Mouse (Mus musculus) gastrocnemius, adult 2 months (tissue): ENCODE measurements around the gene Mef2b. TPM values are rescaled to one million over a fixed set of nuclear protein-coding genes. Genes with fewer than 3 reads are reported as not detected.

Experiments used
- DNase-seq: peaks from one replicate; pipeline ENCODE4 v3.0.0; 2022
- H3K27ac ChIP-seq: fragments of 200-600 bp; 2 replicates; pipeline ENCODE4 v1.8.1; 2022; ENCODE audit warnings: mild to moderate bottlenecking
- H3K4me3 ChIP-seq: fragments of 200-600 bp; 2 replicates; pipeline ENCODE4 v1.8.1; 2022; ENCODE audit warnings: mild to moderate bottlenecking, moderate library complexity
- CTCF ChIP-seq: fragments of 200-600 bp; IDR thresholded peaks from 2 replicates; pipeline ENCODE4 v1.8.1; 2022; ENCODE audit warnings: antibody characterized with exemption, mild to moderate bottlenecking, moderate library complexity
- intact Hi-C: fragments of 180-260 bp; cut with DNase I; formaldehyde crosslinking; loops from one replicate; pipeline ENCODE4 v1.15.1; 2025
- long read RNA-seq, 2 experiments: library from polyadenylated mRNA; stranded (forward); transcript quantifications; one replicate each; pipeline ENCODE4 v2.0.0; 2021
- total RNA-seq, 2 experiments: library from RNA; stranded (reverse); gene quantifications; 2 replicates each; pipeline ENCODE4 v1.2.3; 2021

Mef2b gene
- total RNA-seq: under 1 TPM; 0.31 to 0.56 TPM
- long read RNA-seq, experiment 1, partial matches to known transcripts: 0 of 1 reads
- long read RNA-seq, experiment 1, other reads (novel, unspliced or antisense): 1 of 1 reads
- long read RNA-seq, experiment 2, partial matches to known transcripts: 0 of 3 reads
- long read RNA-seq, experiment 2, other reads (novel, unspliced or antisense): 3 of 3 reads

GRCm38 (mm10) chr8:70139026-70139857 is at the start of gene Mef2b, which contains the start of the genes Rfxank and Borcs8:
Gene Mef2b, plus strand, starts transcription at chr8:70139711.
Gene Rfxank, minus strand, starts transcription at chr8:70139154.
Gene Borcs8, plus strand, starts transcription at chr8:70139499.
- peak; percentile 100 for DNase-seq
- intact Hi-C loops: loop anchor here (2.0 kb wide), 1 partner anchor 34 kb away; the partner anchor contains the start of gene Tmem161a

GRCm38 (mm10) chr8:70092786-70093185 is 46.7 kb upstream of the Mef2b start:
- intact Hi-C loops: no loop called here
- H3K27ac ChIP-seq: no peak overlapping the region
- TF ChIP-seq CTCF: no peak
- DNase-seq: no peak
- no peak overlapping the region for H3K4me3 ChIP-seq

More at GRCm38 (mm10) chr8:70139026-70139857, at the start of gene Mef2b, which contains the start of the genes Rfxank and Borcs8:
- no peak for TF ChIP-seq CTCF
- Histone ChIP-seq H3K4me3 (peak within 1 kb of the TSS; percentile 94), H3K27ac (peak within 1 kb of the TSS; percentile 94)

- intact Hi-C loops: no loop called here
- no peak for TF ChIP-seq CTCF
- H3K27ac ChIP-seq: no peak overlapping the region
- DNase-seq: no peak
- H3K4me3 ChIP-seq: no peak overlapping the region
These were observed 40.2 kb upstream of the Mef2b start for GRCm38 (mm10) chr8:70099276-70099675.

- H3K4me3 ChIP-seq: no peak overlapping the region
- intact Hi-C loops: no loop called here
- TF ChIP-seq CTCF: no peak
- DNase-seq: no peak
- H3K27ac ChIP-seq: no peak overlapping the region
These were observed 39.3 kb upstream of the Mef2b start for GRCm38 (mm10) chr8:70100241-70100640.

GRCm38 (mm10) chr8:70104506-70104905 is 35.0 kb upstream of the Mef2b start:
- no peak overlapping the region for H3K27ac ChIP-seq
- TF ChIP-seq CTCF: peak; percentile 73
- DNase-seq: peak; percentile 62
- peak overlapping the region; percentile 47 for H3K4me3 ChIP-seq
- intact Hi-C loops: loop anchor here (1.0 to 2.0 kb wide), 3 partner anchors 19 to 118 kb away; no protein-coding TSS in a partner anchor

GRCm38 (mm10) chr8:70104922-70105321 is 34.6 kb upstream of the Mef2b start:
- TF ChIP-seq CTCF: no peak
- Histone ChIP-seq H3K27ac (no peak overlapping the region), H3K4me3 (peak overlapping the region; percentile 47)
- DNase-seq: no peak
- intact Hi-C loops: loop anchor here (1.0 to 2.0 kb wide), 3 partner anchors 18 to 118 kb away; no protein-coding TSS in a partner anchor

- H3K4me3 ChIP-seq: no peak overlapping the region
- intact Hi-C loops: no loop called here
- DNase-seq: no peak
- no peak for TF ChIP-seq CTCF
- H3K27ac ChIP-seq: no peak overlapping the region
These were observed 29.1 kb upstream of the Mef2b start for GRCm38 (mm10) chr8:70110451-70110850.

- no peak for DNase-seq
- no peak overlapping the region for H3K27ac ChIP-seq
- no peak for TF ChIP-seq CTCF
- H3K4me3 ChIP-seq: no peak overlapping the region
- intact Hi-C loops: no loop called here
These were observed 28.2 kb upstream of the Mef2b start for GRCm38 (mm10) chr8:70111192-70111795.

GRCm38 (mm10) chr8:70112401-70113016 is 27.0 kb upstream of the Mef2b start:
- intact Hi-C loops: no loop called here
- no peak for DNase-seq
- no peak overlapping the region for H3K4me3 ChIP-seq
- H3K27ac ChIP-seq: no peak overlapping the region
- TF ChIP-seq CTCF: no peak

GRCm38 (mm10) chr8:70114488-70114887 is 25.0 kb upstream of the Mef2b start:
- H3K27ac ChIP-seq: no peak overlapping the region
- no peak for TF ChIP-seq CTCF
- H3K4me3 ChIP-seq: no peak overlapping the region
- intact Hi-C loops: no loop called here
- DNase-seq: no peak

- TF ChIP-seq CTCF: no peak
- intact Hi-C loops: no loop called here
- H3K27ac ChIP-seq: no peak overlapping the region
- no peak for DNase-seq
- H3K4me3 ChIP-seq: no peak overlapping the region
These were observed 24.6 kb upstream of the Mef2b start for GRCm38 (mm10) chr8:70114892-70115291.

GRCm38 (mm10) chr8:70117611-70118010 is 21.9 kb upstream of the Mef2b start:
- intact Hi-C loops: no loop called here
- Histone ChIP-seq H3K27ac (no peak overlapping the region), H3K4me3 (no peak overlapping the region)
- DNase-seq: no peak
- no peak for TF ChIP-seq CTCF
